Mouse (Mus musculus) heart, adult 2 months (tissue): Measurements from ENCODE around the gene Adcy10. TPM values are rescaled to one million over a fixed set of nuclear protein-coding genes. Genes with fewer than 3 reads are reported as not detected.

Experiments used
- DNase-seq, 2 experiments: peaks; one replicate each; pipeline ENCODE4 v3.0.0; 2021
- H3K27ac ChIP-seq: fragments of 200-600 bp; 2 replicates; pipeline ENCODE4 v1.8.1; 2022
- H3K27me3 ChIP-seq: fragments of 200-500 bp; 2 replicates; pipeline ENCODE4 v1.6.1; 2012; ENCODE audit warnings: mild to moderate bottlenecking, low read length, inconsistent platforms, mixed read lengths; ENCODE audit not compliant: control insufficient read depth, insufficient read depth
- H3K36me3 ChIP-seq: fragments of 200-500 bp; 2 replicates; pipeline ENCODE4 v1.6.1; 2012; ENCODE audit warnings: low read length, inconsistent platforms; ENCODE audit not compliant: control insufficient read depth, insufficient read depth
- H3K4me1 ChIP-seq: fragments of 200-500 bp; 2 replicates; pipeline ENCODE4 v1.6.1; 2011; ENCODE audit warnings: low read length; ENCODE audit not compliant: control insufficient read depth, insufficient read depth
- H3K4me3 ChIP-seq: fragments of 200-600 bp; 2 replicates; pipeline ENCODE4 v1.8.1; 2022
- H3K79me2 ChIP-seq: fragments of 200-500 bp; replicated peaks from 2 replicates; pipeline ENCODE4 v1.6.1; 2012; ENCODE audit warnings: mild to moderate bottlenecking, inconsistent platforms, low read length, moderate library complexity, mixed read lengths; ENCODE audit not compliant: control insufficient read depth, insufficient read depth
- H3K9ac ChIP-seq: fragments of 200-500 bp; 2 replicates; pipeline ENCODE4 v1.6.1; 2012; ENCODE audit warnings: low read depth, mild to moderate bottlenecking, control low read depth, inconsistent platforms, low read length, mixed read lengths
- CTCF ChIP-seq: fragments of 200-600 bp; IDR thresholded peaks from 2 replicates; pipeline ENCODE4 v1.8.1; 2022; ENCODE audit warnings: antibody characterized with exemption, mild to moderate bottlenecking, moderate library complexity
- EP300 ChIP-seq: fragments of 200-500 bp; IDR thresholded peaks from 2 replicates; pipeline ENCODE4 v1.6.1; 2011; ENCODE audit warnings: low read depth, low read length, control low read depth; ENCODE audit not compliant: insufficient read depth
- POLR2A ChIP-seq: fragments of 200-500 bp; IDR thresholded peaks from 2 replicates; pipeline ENCODE4 v1.6.1; 2011; ENCODE audit warnings: mild to moderate bottlenecking, low read depth, low read length, control low read depth; ENCODE audit not compliant: insufficient read depth
- WGBS: fragments of 180-500 bp; shearing (Covaris S2); methylation state at CpG from one replicate; pipeline ENCODE4 v1.1.7; 2018; 5-methylcytosine and 5-hydroxymethylcytosine counted together
- intact Hi-C: fragments of 180-260 bp; cut with DNase I; formaldehyde crosslinking; loops from one replicate; pipeline ENCODE4 v1.15.1; 2025
- polyA plus RNA-seq: library from polyadenylated mRNA; depleted of rRNA; stranded (reverse); fragments of >200 nt; gene quantifications from 2 replicates; pipeline ENCODE4 v1.2.3, GENCODE M21; 2012
- total RNA-seq, 2 experiments: library from RNA; stranded (reverse); gene quantifications; 2 replicates each; pipeline ENCODE4 v1.2.3; 2021

The Adcy10 gene
- total and polyA plus RNA-seq, 3 experiments: 0.05 to 0.18 TPM; not detected in 1

DNA sequence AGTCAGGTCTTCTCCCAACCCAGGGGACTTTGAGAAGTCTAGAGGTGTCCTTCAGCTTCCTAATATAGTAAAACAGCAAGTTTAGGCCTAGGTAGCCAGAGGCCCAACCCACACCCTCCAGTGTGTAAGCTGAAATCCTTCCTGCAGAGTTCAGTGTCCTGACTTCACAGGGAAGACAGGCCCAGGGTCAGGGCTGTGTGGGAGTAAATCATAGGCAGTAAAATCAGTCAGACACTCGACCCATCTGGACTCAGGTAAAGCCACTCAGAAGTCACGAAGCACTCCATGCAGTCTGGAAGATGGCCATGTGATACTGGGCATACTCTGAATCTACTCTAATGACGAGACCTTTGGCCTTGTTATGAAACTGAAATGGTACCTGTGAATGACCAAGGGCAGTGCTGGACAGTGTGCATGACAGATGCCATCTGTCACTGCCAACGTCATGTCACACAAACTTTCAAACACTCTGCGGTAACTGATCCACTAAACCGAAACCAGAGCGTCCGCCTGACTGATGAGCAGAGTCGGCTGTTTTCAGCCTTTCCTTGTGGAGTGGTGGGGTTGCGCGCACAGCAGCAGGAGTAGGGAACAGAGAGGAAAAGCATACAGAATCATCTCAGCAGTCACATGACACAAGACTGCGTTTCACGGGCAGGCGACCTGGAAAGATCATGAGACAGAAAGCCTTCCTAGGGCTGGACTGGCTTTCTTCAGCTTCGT is 109.9 kb downstream of the Adcy10 start:
- intact Hi-C loops: no loop called here
- Histone ChIP-seq H3K9ac (no peak overlapping the region), H3K36me3 (no peaks in the 10 kb centered on the region), H3K79me2 (no peaks in the 10 kb centered on the region), H3K27me3 (no peaks in the 10 kb centered on the region), H3K4me1 (peaks cover 3% of the 10 kb centered on the region), H3K4me3 (no peak overlapping the region), H3K27ac (no peak overlapping the region)
- no peak for DNase-seq
- no peak for TF ChIP-seq EP300
- no peak for TF ChIP-seq CTCF
- TF ChIP-seq POLR2A: no peak
- 83% methylated on average over 15 of the region's 15 CpGs for WGBS

DNA sequence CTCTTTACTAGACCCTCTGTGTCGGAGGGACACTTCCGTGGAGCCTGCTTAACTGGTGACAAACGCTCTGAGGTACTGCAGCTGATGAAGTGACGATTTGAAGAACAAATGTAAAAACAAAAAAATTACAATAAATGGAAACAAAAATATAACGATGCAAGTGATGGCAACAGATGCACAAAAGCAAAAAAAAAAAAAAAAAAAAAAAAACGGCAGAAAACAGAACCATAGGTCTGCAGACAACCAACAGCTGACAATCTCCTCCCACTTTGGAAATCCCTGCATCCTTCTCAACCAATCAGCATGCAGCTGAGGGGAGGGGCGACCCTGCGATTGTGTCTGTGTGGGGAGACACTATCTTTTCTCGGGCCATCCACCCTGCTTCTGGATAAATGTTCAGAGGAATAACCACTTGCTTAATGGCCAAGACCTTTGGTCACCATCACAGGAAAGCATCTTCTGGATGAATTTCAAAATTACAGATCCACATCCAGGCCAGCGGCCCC is 116.8 kb downstream of the Adcy10 start:
- no peak overlapping the region for H3K9ac ChIP-seq
- no peaks in the 10 kb centered on the region for H3K27me3 ChIP-seq
- H3K4me1 ChIP-seq: no peaks in the 10 kb centered on the region; the same call in 1 of the 2 replicates
- TF ChIP-seq EP300 (no peak), POLR2A (no peak), CTCF (no peak)
- no peak overlapping the region for H3K27ac ChIP-seq
- DNase-seq: no peak
- no peaks in the 10 kb centered on the region for H3K79me2 ChIP-seq
- no peaks in the 10 kb centered on the region for H3K36me3 ChIP-seq
- H3K4me3 ChIP-seq: no peak overlapping the region
- WGBS: 75% methylated on average over 10 of the region's 10 CpGs
- intact Hi-C loops: no loop called here

DNA sequence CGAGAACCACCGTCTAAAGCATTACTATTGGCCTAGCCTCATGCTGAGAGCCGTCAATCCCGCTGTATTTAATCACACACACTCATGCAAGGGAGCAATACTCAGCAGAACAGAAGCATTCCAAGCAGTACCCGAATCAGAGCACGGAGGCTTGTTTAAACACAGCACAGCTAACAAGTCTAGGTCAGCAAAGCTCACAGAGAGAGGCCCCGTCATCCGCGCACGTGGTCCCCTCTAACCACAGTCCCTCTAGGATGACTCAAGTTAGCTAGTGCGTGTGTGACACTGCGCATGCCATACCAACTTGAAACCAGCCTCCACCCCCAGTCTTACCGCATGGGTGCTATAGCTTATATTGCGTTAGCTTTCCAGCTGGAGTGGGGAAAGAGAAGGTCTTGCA is 118.2 kb downstream of the Adcy10 start:
- no peak for TF ChIP-seq CTCF
- no peak for TF ChIP-seq EP300
- no peak for TF ChIP-seq POLR2A
- no peaks in the 10 kb centered on the region for H3K36me3 ChIP-seq
- intact Hi-C loops: no loop called here
- H3K79me2 ChIP-seq: no peaks in the 10 kb centered on the region
- no peak overlapping the region for H3K4me3 ChIP-seq
- DNase-seq: no peak
- H3K27ac ChIP-seq: no peak overlapping the region
- no peaks in the 10 kb centered on the region for H3K27me3 ChIP-seq
- 95% methylated on average over 14 of the region's 14 CpGs for WGBS
- no peak overlapping the region for H3K9ac ChIP-seq
- no peaks in the 10 kb centered on the region; the same call in 1 of the 2 replicates for H3K4me1 ChIP-seq

DNA sequence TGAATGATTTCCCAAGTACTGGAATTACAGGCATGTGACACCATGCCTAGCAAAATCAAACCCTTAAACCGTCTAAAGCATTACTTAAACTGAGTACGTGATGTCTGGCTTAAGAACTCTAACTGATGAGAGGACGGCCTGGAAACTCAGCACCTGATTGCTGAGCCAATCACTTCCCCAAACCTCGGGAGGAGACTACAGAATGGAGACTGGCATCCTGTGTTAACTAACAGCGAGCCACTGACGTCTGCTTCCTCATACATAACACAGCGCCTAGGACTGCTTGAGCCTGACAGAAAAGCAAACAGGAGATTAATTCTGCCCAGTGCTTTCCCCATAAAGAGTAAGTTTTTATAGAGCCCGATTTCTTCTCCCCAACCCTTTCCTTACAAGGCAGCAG is 119.2 kb downstream of the Adcy10 start:
- no peak overlapping the region for H3K9ac ChIP-seq
- no peak for DNase-seq
- H3K79me2 ChIP-seq: no peaks in the 10 kb centered on the region
- TF ChIP-seq CTCF (no peak), POLR2A (no peak), EP300 (no peak)
- no peaks in the 10 kb centered on the region for H3K27me3 ChIP-seq
- WGBS: 67% methylated on average over 8 of the region's 8 CpGs
- no peaks in the 10 kb centered on the region for H3K36me3 ChIP-seq
- intact Hi-C loops: loop anchor here (2.0 kb wide), 1 partner anchor 15 kb away; no protein-coding TSS in a partner anchor
- no peaks in the 10 kb centered on the region; the same call in 1 of the 2 replicates for H3K4me1 ChIP-seq
- no peak overlapping the region for H3K4me3 ChIP-seq
- no peak overlapping the region for H3K27ac ChIP-seq

DNA sequence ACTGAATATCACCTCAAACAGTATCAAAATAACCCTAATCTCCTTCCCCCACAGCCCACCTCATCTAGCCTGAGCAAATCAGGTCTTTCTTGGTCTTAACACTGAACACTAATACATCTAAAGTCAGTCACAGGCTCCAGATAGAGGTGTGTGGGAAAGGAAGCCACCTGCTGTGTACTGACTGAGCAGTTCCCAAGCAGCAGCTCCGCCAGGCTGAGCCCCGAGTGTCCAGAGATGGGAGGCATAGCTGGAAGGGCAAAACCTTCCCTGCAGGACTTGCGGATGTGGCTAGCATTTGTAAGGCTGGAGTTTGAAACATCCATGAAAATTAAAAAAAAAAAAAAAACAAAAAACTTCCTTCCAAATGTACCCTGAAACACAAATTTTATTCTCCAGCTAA is 120.1 kb downstream of the Adcy10 start:
- 93% methylated on average over 3 of the region's 3 CpGs for WGBS
- no peak for TF ChIP-seq EP300
- no peak for TF ChIP-seq CTCF
- TF ChIP-seq POLR2A: no peak
- intact Hi-C loops: loop anchor here (2.0 kb wide), 1 partner anchor 16 kb away; no protein-coding TSS in a partner anchor
- Histone ChIP-seq H3K36me3 (no peaks in the 10 kb centered on the region), H3K79me2 (no peaks in the 10 kb centered on the region), H3K27ac (no peak overlapping the region), H3K4me1 (no peaks in the 10 kb centered on the region; the same call in 1 of the 2 replicates), H3K27me3 (no peaks in the 10 kb centered on the region), H3K4me3 (no peak overlapping the region), H3K9ac (no peak overlapping the region)
- no peak for DNase-seq

DNA sequence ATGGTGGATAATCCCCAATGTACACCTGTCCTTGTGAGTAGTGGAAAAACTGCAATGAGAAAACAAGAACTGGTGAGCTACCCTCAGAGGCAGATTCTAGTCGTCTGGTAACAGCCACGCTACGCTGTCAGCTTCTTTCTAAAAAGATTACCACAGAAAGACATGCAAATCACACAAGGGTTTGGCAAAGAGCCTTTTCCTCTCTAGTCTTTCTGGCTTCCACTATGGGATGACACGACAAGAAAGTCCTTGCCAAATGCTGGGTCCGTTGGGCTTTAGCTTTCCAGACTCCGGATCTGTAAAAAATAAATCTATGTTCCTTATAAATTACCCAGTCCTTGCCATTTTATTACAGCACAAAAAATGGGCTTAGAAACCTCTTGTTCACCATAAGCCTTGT is 120.8 kb downstream of the Adcy10 start:
- intact Hi-C loops: loop anchor here (2.0 kb wide), 1 partner anchor 17 kb away; no protein-coding TSS in a partner anchor
- Histone ChIP-seq H3K79me2 (no peaks in the 10 kb centered on the region), H3K9ac (no peak overlapping the region), H3K4me1 (no peaks in the 10 kb centered on the region; the same call in 1 of the 2 replicates), H3K4me3 (no peak overlapping the region), H3K36me3 (no peaks in the 10 kb centered on the region), H3K27me3 (no peaks in the 10 kb centered on the region), H3K27ac (no peak overlapping the region)
- TF ChIP-seq CTCF: no peak
- no peak for TF ChIP-seq EP300
- no peak for TF ChIP-seq POLR2A
- 49% methylated on average over 6 of the region's 6 CpGs for WGBS
- DNase-seq: no peak
